Mouse (Mus musculus): ENCODE measurements around the gene Gm1604a. TPM values are rescaled to one million over a fixed set of nuclear protein-coding genes. Genes with fewer than 3 reads are reported as not detected.
A peak's percentile ranks its signal among the peaks of the same experiment; 100 is the strongest.
"Not testable (repeated sequence)": the region's sequence is repeated elsewhere in the genome, so short reads cannot be mapped to it uniquely, and the experiment has no call there.

Gm1604a gene
- total and polyA plus RNA-seq, 2 experiments from 2014 or later: 0.20 TPM; not detected in 1

DNA sequence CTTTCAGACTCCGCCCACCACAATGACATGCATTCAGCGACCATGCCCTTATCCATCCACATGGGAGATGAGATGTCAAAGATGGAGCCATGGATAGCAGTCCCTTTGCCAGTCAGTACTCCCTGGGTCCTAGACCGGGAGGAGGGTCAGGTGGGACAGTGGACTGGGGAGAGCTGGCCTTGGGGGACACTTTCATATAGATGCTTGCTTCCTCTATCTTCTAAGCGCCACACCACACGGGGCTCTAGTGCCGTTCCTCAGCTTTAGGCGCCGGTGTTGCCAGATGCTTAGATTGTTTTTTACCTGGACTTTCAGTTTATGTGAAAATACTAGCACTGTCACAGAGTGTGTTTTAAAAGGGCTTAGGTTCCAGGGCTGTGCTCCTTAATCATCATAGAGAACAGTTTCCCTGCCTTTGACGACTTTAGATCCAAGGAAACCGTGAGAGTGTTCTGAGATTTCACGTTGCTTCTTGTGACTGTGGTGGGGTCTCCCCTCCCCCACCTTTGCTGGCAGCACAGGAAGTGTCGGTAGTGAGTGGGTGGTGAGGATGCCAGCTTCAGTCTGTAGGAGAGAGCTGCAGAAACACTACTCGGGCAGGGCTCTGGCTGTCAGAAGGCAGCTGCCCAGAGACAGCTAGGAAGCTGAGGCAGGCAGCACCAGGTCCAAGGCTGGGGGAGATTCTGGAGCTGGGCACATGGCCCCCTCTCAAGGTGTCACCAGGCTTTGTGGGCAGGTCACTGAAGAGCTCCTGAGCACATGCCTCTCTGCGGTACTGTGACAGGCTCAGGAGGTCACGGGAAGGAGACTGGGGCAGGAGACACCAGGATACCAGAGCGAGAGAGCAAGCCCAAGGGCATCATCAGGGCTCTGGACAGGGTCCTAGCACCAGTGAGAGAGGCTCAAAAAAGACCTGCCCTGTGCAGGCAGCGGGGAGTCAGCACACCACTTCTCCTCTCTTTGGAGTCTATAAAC lies 8.1 kb downstream of the Gm1604a start:
- H3K4me1 ChIP-seq (ENCODE audit: insufficient read depth, low read length); H3K27ac ChIP-seq; H3K9ac ChIP-seq (replicated peaks; ENCODE audit: low read length); H3K27me3 ChIP-seq (ENCODE audit: insufficient read depth, low read length); H3K4me3 ChIP-seq (ENCODE audit: low read length); H3K9me3 ChIP-seq (ENCODE audit: low read length); H3K4me2 ChIP-seq (ENCODE audit: low read depth, low read length); H3K36me3 ChIP-seq (ENCODE audit: insufficient read depth, low read length); DNase-seq (ENCODE audit: low spot score): not testable (repeated sequence)
- 59% methylated on average over 3 of the region's 17 CpGs for WGBS
- ATAC-seq: 0 out of 2 replicates have a peak, but pooled peaks have one; percentile 29

GRCm38 (mm10) chr17:7068997-7069539 lies 43.7 kb downstream of the Gm1604a start:
- not testable (repeated sequence) for H3K9me3 ChIP-seq (ENCODE audit: low read length); ATAC-seq; H3K36me3 ChIP-seq (ENCODE audit: insufficient read depth, low read length); H3K4me1 ChIP-seq (ENCODE audit: insufficient read depth, low read length); H3K4me2 ChIP-seq (ENCODE audit: low read depth, low read length); H3K27ac ChIP-seq; H3K4me3 ChIP-seq (ENCODE audit: low read length); H3K9ac ChIP-seq (replicated peaks; ENCODE audit: low read length); H3K27me3 ChIP-seq (ENCODE audit: insufficient read depth, low read length)
- peak; percentile 2 for DNase-seq (ENCODE audit: low spot score)
- WGBS: 27% methylated on average over 2 of the region's 4 CpGs

DNA sequence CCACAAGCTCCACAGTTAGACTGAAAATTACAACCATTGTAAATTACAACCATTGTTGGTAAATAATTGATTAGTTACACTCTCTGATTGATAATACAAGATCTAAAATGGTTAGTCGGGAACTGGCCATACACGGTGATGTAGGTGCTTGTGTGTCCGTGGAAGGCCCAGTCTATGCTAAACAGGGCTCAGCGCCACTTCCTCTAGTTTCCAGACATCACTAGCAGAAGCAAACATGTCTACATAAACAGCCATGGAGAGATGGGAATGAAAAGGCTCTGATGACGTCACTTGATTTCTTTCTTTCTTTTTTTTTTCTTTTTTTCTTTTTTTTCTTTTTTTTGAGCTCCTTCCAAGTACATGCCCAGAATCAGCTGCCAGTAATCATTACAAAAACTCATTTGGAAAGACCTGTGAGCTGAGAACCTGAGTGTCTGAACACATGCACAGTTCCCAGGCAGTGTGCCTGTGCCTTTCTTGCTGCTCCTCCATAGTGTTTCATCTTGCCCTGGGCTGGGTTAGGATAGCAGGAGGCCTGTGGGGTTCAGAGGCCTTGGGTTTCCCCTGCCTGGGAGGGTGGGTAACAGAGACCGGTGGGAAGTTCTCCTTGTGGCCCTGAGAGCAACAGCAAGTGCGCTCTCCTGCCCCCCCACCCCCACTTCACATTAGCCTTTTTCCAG lies 44.3 kb downstream of the Gm1604a start:
- not testable (repeated sequence) for H3K27me3 ChIP-seq (ENCODE audit: insufficient read depth, low read length); H3K9ac ChIP-seq (replicated peaks; ENCODE audit: low read length); H3K4me2 ChIP-seq (ENCODE audit: low read depth, low read length); H3K4me3 ChIP-seq (ENCODE audit: low read length); H3K27ac ChIP-seq; H3K9me3 ChIP-seq (ENCODE audit: low read length); H3K36me3 ChIP-seq (ENCODE audit: insufficient read depth, low read length); H3K4me1 ChIP-seq (ENCODE audit: insufficient read depth, low read length); ATAC-seq
- 50% methylated on average over 5 of the region's 7 CpGs for WGBS
- DNase-seq (ENCODE audit: low spot score): peak; percentile 7

- DNase-seq (ENCODE audit: low spot score): peak; percentile 59
- H3K27ac ChIP-seq; H3K9ac ChIP-seq (replicated peaks; ENCODE audit: low read length); H3K4me1 ChIP-seq (ENCODE audit: insufficient read depth, low read length); H3K4me3 ChIP-seq (ENCODE audit: low read length); H3K9me3 ChIP-seq (ENCODE audit: low read length); H3K4me2 ChIP-seq (ENCODE audit: low read depth, low read length); H3K27me3 ChIP-seq (ENCODE audit: insufficient read depth, low read length); H3K36me3 ChIP-seq (ENCODE audit: insufficient read depth, low read length): not testable (repeated sequence)
- ATAC-seq: peak; percentile 65
- peak; percentile 70 for TF ChIP-seq CTCF (IDR thresholded peaks at IDR 0.05; ENCODE audit: low read depth)
- WGBS: 33% methylated on average over 3 of the region's 3 CpGs
These were observed 49.1 kb downstream of the Gm1604a start for GRCm38 (mm10) chr17:7074494-7074893.

DNA sequence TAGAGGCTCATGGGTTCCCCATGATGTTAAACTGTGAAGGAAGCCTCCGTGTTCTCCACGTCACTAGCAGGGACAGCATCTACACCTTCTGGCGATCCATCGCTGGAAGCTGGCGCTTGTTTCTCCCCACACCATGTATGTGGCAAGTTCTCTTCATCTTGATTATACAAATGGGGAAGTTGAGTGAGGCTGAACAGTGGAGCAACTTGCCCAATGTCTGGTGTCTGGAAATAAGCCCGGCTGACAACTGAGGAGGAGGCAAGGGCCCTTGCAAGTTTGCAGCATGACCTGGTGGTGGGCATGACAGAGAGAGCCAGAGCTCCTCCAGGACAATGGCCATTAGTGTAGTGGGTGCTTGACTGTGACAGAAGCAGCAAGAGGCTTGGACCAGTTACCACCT lies 50.2 kb downstream of the Gm1604a start:
- H3K27me3 ChIP-seq (ENCODE audit: insufficient read depth, low read length); H3K4me1 ChIP-seq (ENCODE audit: insufficient read depth, low read length); H3K4me3 ChIP-seq (ENCODE audit: low read length); H3K9me3 ChIP-seq (ENCODE audit: low read length); DNase-seq (ENCODE audit: low spot score); H3K9ac ChIP-seq (replicated peaks; ENCODE audit: low read length); H3K4me2 ChIP-seq (ENCODE audit: low read depth, low read length); H3K27ac ChIP-seq; H3K36me3 ChIP-seq (ENCODE audit: insufficient read depth, low read length); ATAC-seq: not testable (repeated sequence)
- WGBS: 96% methylated on average over 5 of the region's 6 CpGs

DNA sequence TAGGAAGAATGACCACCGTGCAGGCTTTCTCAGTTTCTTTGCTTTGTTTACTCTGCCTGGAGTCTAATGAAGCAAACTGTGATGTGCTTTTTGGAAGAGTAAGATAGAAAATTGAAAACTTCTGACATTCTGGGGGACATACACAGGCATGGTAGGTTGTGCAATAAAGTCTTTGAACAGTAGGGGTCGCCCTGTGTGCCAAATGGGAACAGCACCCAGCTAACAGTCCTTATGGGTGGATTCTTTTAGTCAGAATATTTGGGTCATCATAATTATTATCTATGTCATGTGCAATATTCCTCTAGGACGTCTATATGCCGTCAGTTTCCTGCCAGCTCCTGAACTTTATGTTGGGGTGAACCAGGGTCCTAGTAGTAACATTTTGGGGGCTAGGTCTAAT lies 54.2 kb downstream of the Gm1604a start:
- DNase-seq (ENCODE audit: low spot score); H3K4me1 ChIP-seq (ENCODE audit: insufficient read depth, low read length); H3K27me3 ChIP-seq (ENCODE audit: insufficient read depth, low read length); H3K27ac ChIP-seq; H3K9ac ChIP-seq (replicated peaks; ENCODE audit: low read length); ATAC-seq; H3K36me3 ChIP-seq (ENCODE audit: insufficient read depth, low read length); H3K4me3 ChIP-seq (ENCODE audit: low read length); H3K9me3 ChIP-seq (ENCODE audit: low read length); H3K4me2 ChIP-seq (ENCODE audit: low read depth, low read length): not testable (repeated sequence)
- TF ChIP-seq CTCF (IDR thresholded peaks at IDR 0.05; ENCODE audit: low read depth): peak; percentile 49
- WGBS: 0% methylated on average over 1 of the region's 4 CpGs

- not testable (repeated sequence) for ATAC-seq; H3K4me3 ChIP-seq (ENCODE audit: low read length); H3K27me3 ChIP-seq (ENCODE audit: insufficient read depth, low read length); H3K9ac ChIP-seq (replicated peaks; ENCODE audit: low read length); H3K4me1 ChIP-seq (ENCODE audit: insufficient read depth, low read length); H3K9me3 ChIP-seq (ENCODE audit: low read length); H3K36me3 ChIP-seq (ENCODE audit: insufficient read depth, low read length); H3K4me2 ChIP-seq (ENCODE audit: low read depth, low read length); DNase-seq (ENCODE audit: low spot score); H3K27ac ChIP-seq
- WGBS: no CpG with 5 or more reads among the region's 5 CpGs
These were observed 59.2 kb downstream of the Gm1604a start for GRCm38 (mm10) chr17:7084523-7084922.

GRCm38 (mm10) chr17:7085469-7086168 lies 60.3 kb downstream of the Gm1604a start:
- not testable (repeated sequence) for H3K4me3 ChIP-seq (ENCODE audit: low read length); H3K9ac ChIP-seq (replicated peaks; ENCODE audit: low read length); H3K4me1 ChIP-seq (ENCODE audit: insufficient read depth, low read length); H3K9me3 ChIP-seq (ENCODE audit: low read length); ATAC-seq; H3K4me2 ChIP-seq (ENCODE audit: low read depth, low read length); DNase-seq (ENCODE audit: low spot score); H3K36me3 ChIP-seq (ENCODE audit: insufficient read depth, low read length); H3K27ac ChIP-seq; H3K27me3 ChIP-seq (ENCODE audit: insufficient read depth, low read length)
- WGBS: no CpG with 5 or more reads among the region's 12 CpGs

DNA sequence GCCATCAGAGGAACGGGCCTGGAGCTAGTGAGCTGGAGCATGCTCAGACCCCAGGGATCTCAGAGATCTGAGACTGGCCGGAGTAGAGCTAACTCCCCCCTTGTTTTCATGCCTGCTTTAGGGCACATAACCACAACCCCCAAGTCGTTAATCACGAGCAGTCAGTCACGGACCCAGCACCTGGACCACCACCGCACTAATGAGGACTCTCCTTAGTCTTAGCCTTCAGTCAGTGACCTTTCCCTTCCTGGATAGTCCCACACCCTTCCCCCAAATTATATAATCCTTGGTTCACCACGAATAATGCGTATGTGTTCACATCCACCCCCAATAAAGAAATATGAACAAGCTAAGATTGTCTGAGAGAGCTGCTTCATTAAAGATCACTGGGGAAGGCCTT lies 61.5 kb downstream of the Gm1604a start:
- H3K4me3 ChIP-seq (ENCODE audit: low read length); H3K4me1 ChIP-seq (ENCODE audit: insufficient read depth, low read length); H3K36me3 ChIP-seq (ENCODE audit: insufficient read depth, low read length); H3K27ac ChIP-seq; H3K9ac ChIP-seq (replicated peaks; ENCODE audit: low read length); H3K27me3 ChIP-seq (ENCODE audit: insufficient read depth, low read length); DNase-seq (ENCODE audit: low spot score); ATAC-seq; H3K9me3 ChIP-seq (ENCODE audit: low read length); H3K4me2 ChIP-seq (ENCODE audit: low read depth, low read length): not testable (repeated sequence)
- WGBS: 80% methylated on average over 6 of the region's 8 CpGs
